Mouse (Mus musculus) embryonic facial prominence, embryonic 12.5 days (tissue): ENCODE measurements around the gene Hist1h1a. TPM values are rescaled to one million over a fixed set of nuclear protein-coding genes. Genes with fewer than 3 reads are reported as not detected.
A peak's percentile ranks its signal among the peaks of the same experiment; 100 is the strongest.

Source experiments
- ATAC-seq: fragments of 200-750 bp; cut with Nextera tagmentation; 2 replicates; pipeline ENCODE4 v1.8.0; 2017; ENCODE audit not compliant: insufficient number of reproducible peaks, insufficient read depth, low FRiP score, low TSS enrichment
- H3K27ac ChIP-seq: fragments of 300-500 bp; sonication (generic); 2 replicates; pipeline ENCODE4 v1.5.1; 2016; ENCODE audit warnings: mild to moderate bottlenecking
- H3K27me3 ChIP-seq: fragments of 300-500 bp; sonication (generic); 2 replicates; pipeline ENCODE4 v1.6.1; 2016; ENCODE audit warnings: mild to moderate bottlenecking, moderate library complexity
- H3K36me3 ChIP-seq: fragments of 300-500 bp; sonication (generic); 2 replicates; pipeline ENCODE4 v1.6.1; 2016; ENCODE audit warnings: mild to moderate bottlenecking
- H3K4me1 ChIP-seq: fragments of 300-500 bp; sonication (generic); 2 replicates; pipeline ENCODE4 v1.6.1; 2016
- H3K4me2 ChIP-seq: fragments of 300-500 bp; sonication (generic); replicated peaks from 2 replicates; pipeline ENCODE4 v1.6.1; 2016; ENCODE audit warnings: mild to moderate bottlenecking, moderate library complexity
- H3K4me3 ChIP-seq: fragments of 300-500 bp; sonication (generic); 2 replicates; pipeline ENCODE4 v1.5.1; 2016; ENCODE audit warnings: mild to moderate bottlenecking
- H3K9ac ChIP-seq: fragments of 300-500 bp; sonication (generic); 2 replicates; pipeline ENCODE4 v1.6.1; 2016; ENCODE audit warnings: mild to moderate bottlenecking, moderate library complexity
- H3K9me3 ChIP-seq: fragments of 300-500 bp; sonication (generic); 2 replicates; pipeline ENCODE4 v1.6.1; 2016; ENCODE audit warnings: mild to moderate bottlenecking, moderate library complexity
- WGBS: fragments of 180-500 bp; shearing (Covaris S2); methylation state at CpG from one replicate; pipeline ENCODE4 v1.1.7; 2016; 5-methylcytosine and 5-hydroxymethylcytosine counted together
- polyA plus RNA-seq: library from polyadenylated mRNA; unstranded; fragments of >200 nt; fragmentation: Nextera tagmentation; extraction: Ambion mirVana; gene quantifications from 2 replicates; pipeline ENCODE4 v1.2.1, GENCODE M21; 2016

The Hist1h1a gene
- polyA plus RNA-seq, 1 experiment from 2014 or later, result 4.0 TPM

- Histone ChIP-seq H3K36me3 (no peaks in the 10 kb centered on the region), H3K9ac (no peak overlapping the region), H3K4me1 (peaks cover 8% of the 10 kb centered on the region; the same call in 1 of the 2 replicates), H3K9me3 (no peaks in the 10 kb centered on the region), H3K4me3 (no peak overlapping the region), H3K4me2 (no peak overlapping the region), H3K27me3 (no peaks in the 10 kb centered on the region), H3K27ac (no peak overlapping the region)
- no peak for ATAC-seq
- WGBS, result 81% methylated on average over 5 of the region's 5 CpGs
Measured at GRCm38 (mm10) chr13:23737091-23737490, 26.4 kb upstream of the Hist1h1a start.

- peak overlapping the region; percentile 83 for H3K9ac ChIP-seq
- no peaks in the 10 kb centered on the region for H3K36me3 ChIP-seq
- no peaks in the 10 kb centered on the region for H3K9me3 ChIP-seq
- peak overlapping the region; percentile 62; the same call in 1 of the 2 replicates for H3K4me3 ChIP-seq
- peaks cover 8% of the 10 kb centered on the region; the same call in 1 of the 2 replicates for H3K4me1 ChIP-seq
- H3K27me3 ChIP-seq, result no peaks in the 10 kb centered on the region
- H3K27ac ChIP-seq, result peak overlapping the region; percentile 99
- WGBS, result 26% methylated on average over 4 of the region's 4 CpGs
- H3K4me2 ChIP-seq, result peak overlapping the region; percentile 92
- ATAC-seq, result no peak
Measured at GRCm38 (mm10) chr13:23738041-23738440, 25.4 kb upstream of the Hist1h1a start.

- WGBS, result under 1% methylated on average over 38 of the region's 38 CpGs
- ATAC-seq, result peak; percentile 92
- Histone ChIP-seq H3K9me3 (no peaks in the 10 kb centered on the region), H3K9ac (peak within 1 kb of the TSS; percentile 83), H3K4me1 (peaks cover 8% of the 10 kb centered on the region; the same call in 1 of the 2 replicates), H3K4me3 (peak within 1 kb of the TSS; percentile 62), H3K27me3 (no peaks in the 10 kb centered on the region), H3K36me3 (no peaks in the 10 kb centered on the region), H3K27ac (peak within 1 kb of the TSS; percentile 99), H3K4me2 (peak within 1 kb of the TSS; percentile 92)
Measured at GRCm38 (mm10) chr13:23738677-23739068, 24.8 kb upstream of the Hist1h1a start, which contains the start of gene Hist1h1c. TSS of gene Hist1h1c (plus strand) at chr13:23738808.

GRCm38 (mm10) chr13:23739069-23739921 lies 24.2 kb upstream of the Hist1h1a start:
- peak; percentile 90 for ATAC-seq
- peak overlapping the region; percentile 83 for H3K9ac ChIP-seq
- H3K4me1 ChIP-seq, result peaks cover 9% of the 10 kb centered on the region; the same call in 1 of the 2 replicates
- peak overlapping the region; percentile 62 for H3K4me3 ChIP-seq
- peak overlapping the region; percentile 99 for H3K27ac ChIP-seq
- H3K36me3 ChIP-seq, result no peaks in the 10 kb centered on the region
- peak overlapping the region; percentile 92 for H3K4me2 ChIP-seq
- H3K9me3 ChIP-seq, result no peaks in the 10 kb centered on the region
- no peaks in the 10 kb centered on the region for H3K27me3 ChIP-seq
- under 1% methylated on average over 39 of the region's 39 CpGs for WGBS

GRCm38 (mm10) chr13:23739922-23740252 lies 23.6 kb upstream of the Hist1h1a start:
- no peaks in the 10 kb centered on the region for H3K9me3 ChIP-seq
- H3K9ac ChIP-seq, result peak overlapping the region; percentile 83
- ATAC-seq, result no peak
- H3K4me2 ChIP-seq, result peak overlapping the region; percentile 92
- peak overlapping the region; percentile 99 for H3K27ac ChIP-seq
- WGBS, result 1% methylated on average over 14 of the region's 14 CpGs
- H3K27me3 ChIP-seq, result no peaks in the 10 kb centered on the region
- H3K4me3 ChIP-seq, result peak overlapping the region; percentile 62
- H3K36me3 ChIP-seq, result no peaks in the 10 kb centered on the region
- peaks cover 13% of the 10 kb centered on the region; the same call in 1 of the 2 replicates for H3K4me1 ChIP-seq

- H3K4me3 ChIP-seq, result peak overlapping the region; percentile 62
- peaks cover 13% of the 10 kb centered on the region; the same call in 1 of the 2 replicates for H3K4me1 ChIP-seq
- peak overlapping the region; percentile 83 for H3K9ac ChIP-seq
- H3K27ac ChIP-seq, result peak overlapping the region; percentile 99
- H3K4me2 ChIP-seq, result peak overlapping the region; percentile 92
- no peak for ATAC-seq
- WGBS, result 28% methylated on average over 13 of the region's 13 CpGs
- no peaks in the 10 kb centered on the region for H3K36me3 ChIP-seq
- H3K27me3 ChIP-seq, result no peaks in the 10 kb centered on the region
- no peaks in the 10 kb centered on the region for H3K9me3 ChIP-seq
Measured at GRCm38 (mm10) chr13:23740256-23740840, 23.1 kb upstream of the Hist1h1a start.

GRCm38 (mm10) chr13:23740910-23741309 lies 22.6 kb upstream of the Hist1h1a start:
- Histone ChIP-seq H3K27me3 (no peaks in the 10 kb centered on the region), H3K27ac (peak overlapping the region; percentile 99), H3K36me3 (no peaks in the 10 kb centered on the region), H3K4me3 (peak overlapping the region; percentile 62), H3K9me3 (no peaks in the 10 kb centered on the region), H3K4me1 (peaks cover 13% of the 10 kb centered on the region; the same call in 1 of the 2 replicates), H3K4me2 (peak overlapping the region; percentile 92), H3K9ac (peak overlapping the region; percentile 83)
- WGBS, result 52% methylated on average over 5 of the region's 5 CpGs
- ATAC-seq, result no peak

GRCm38 (mm10) chr13:23742007-23742406 lies 21.5 kb upstream of the Hist1h1a start:
- Histone ChIP-seq H3K4me3 (no peak overlapping the region), H3K4me1 (peaks cover 13% of the 10 kb centered on the region; the same call in 1 of the 2 replicates), H3K27ac (0 out of 2 replicates have a peak overlapping the region, but pooled peaks have one; percentile 46), H3K36me3 (no peaks in the 10 kb centered on the region), H3K9ac (no peak overlapping the region), H3K27me3 (no peaks in the 10 kb centered on the region), H3K9me3 (no peaks in the 10 kb centered on the region), H3K4me2 (no peak overlapping the region)
- ATAC-seq, result no peak

GRCm38 (mm10) chr13:23743215-23743614 lies 20.3 kb upstream of the Hist1h1a start:
- 83% methylated on average over 5 of the region's 5 CpGs for WGBS

GRCm38 (mm10) chr13:23743963-23744362 lies 19.5 kb upstream of the Hist1h1a start:
- Histone ChIP-seq H3K9me3 (no peaks in the 10 kb centered on the region), H3K36me3 (no peaks in the 10 kb centered on the region), H3K9ac (peak overlapping the region; percentile 60; the same call in 1 of the 2 replicates), H3K4me2 (peak overlapping the region; percentile 55), H3K27ac (peak overlapping the region; percentile 98), H3K4me1 (peaks cover 18% of the 10 kb centered on the region; the same call in 1 of the 2 replicates), H3K4me3 (0 out of 2 replicates have a peak overlapping the region, but pooled peaks have one; percentile 40), H3K27me3 (no peaks in the 10 kb centered on the region)
- no peak for ATAC-seq
- 34% methylated on average over 4 of the region's 4 CpGs for WGBS

More at GRCm38 (mm10) chr13:23743215-23743614, 20.3 kb upstream of the Hist1h1a start:
- Histone ChIP-seq H3K9me3 (no peaks in the 10 kb centered on the region), H3K36me3 (no peaks in the 10 kb centered on the region), H3K27me3 (no peaks in the 10 kb centered on the region), H3K27ac (no peak overlapping the region), H3K4me2 (no peak overlapping the region), H3K9ac (no peak overlapping the region), H3K4me3 (no peak overlapping the region), H3K4me1 (peaks cover 17% of the 10 kb centered on the region; the same call in 1 of the 2 replicates)
- no peak for ATAC-seq

GRCm38 (mm10) chr13:23744421-23745380 lies 18.8 kb upstream of the Hist1h1a start:
- H3K9me3 ChIP-seq, result no peaks in the 10 kb centered on the region
- peak overlapping the region; percentile 60 for H3K9ac ChIP-seq
- peak overlapping the region; percentile 40 for H3K4me3 ChIP-seq
- peaks cover 18% of the 10 kb centered on the region; the same call in 1 of the 2 replicates for H3K4me1 ChIP-seq
- H3K4me2 ChIP-seq, result peak overlapping the region; percentile 55
- no peak for ATAC-seq
- no peaks in the 10 kb centered on the region for H3K27me3 ChIP-seq
- no peaks in the 10 kb centered on the region for H3K36me3 ChIP-seq
- peak overlapping the region; percentile 98 for H3K27ac ChIP-seq
- WGBS, result 1% methylated on average over 16 of the region's 36 CpGs
